Mouse (Mus musculus): Measurements from ENCODE around the gene Gm9513. TPM values are rescaled to one million over a fixed set of nuclear protein-coding genes. Genes with fewer than 3 reads are reported as not detected.

Gene Gm9513
- polyA plus RNA-seq (2012; rRNA removed), result not detected in 2 replicates

DNA sequence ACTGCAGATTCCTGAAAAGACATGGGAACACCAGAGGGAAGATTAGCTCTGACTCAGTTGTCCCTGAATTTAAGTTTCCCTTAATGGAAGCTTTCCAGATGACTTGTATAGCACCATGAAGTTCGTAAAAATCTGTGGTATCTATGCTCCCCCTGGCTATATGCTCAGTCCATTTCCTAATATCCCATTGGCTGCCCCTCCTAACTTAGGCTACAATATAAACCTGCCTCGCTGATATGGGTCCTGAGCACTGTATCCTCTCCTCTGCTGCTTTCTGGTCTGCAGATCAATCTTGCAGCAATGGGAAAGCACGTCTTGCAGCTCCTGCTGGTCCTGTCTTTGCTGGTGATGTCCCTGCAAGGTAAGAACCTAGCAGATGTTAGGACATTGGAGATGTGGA, at the start of gene Gm9513:
Gene Gm9513 (plus strand): TSS at position 301 of the 400 bp plus-strand sequence.
- H3K27me3 ChIP-seq (ENCODE audit: control insufficient read depth, insufficient read depth, low read length), result no peaks in the 10 kb centered on the region
- no peaks in the 10 kb centered on the region for H3K36me3 ChIP-seq (ENCODE audit: control insufficient read depth, insufficient read depth, low read length)
- no peaks in the 10 kb centered on the region for H3K4me1 ChIP-seq (ENCODE audit: control insufficient read depth, insufficient read depth, low read length)
- TF ChIP-seq CTCF (IDR thresholded peaks at IDR 0.05; ENCODE audit: control insufficient read depth, insufficient read depth, insufficient replicate concordance, low read depth, low read length) (no peak), POLR2A (IDR thresholded peaks at IDR 0.05; ENCODE audit: control insufficient read depth, low read depth, low read length) (no peak)
- no peak within 1 kb of the TSS for H3K27ac ChIP-seq (ENCODE audit: control insufficient read depth, insufficient read depth, low read depth, low read length)
- H3K4me3 ChIP-seq (ENCODE audit: control insufficient read depth, low read depth, low read length), result no peak within 1 kb of the TSS

DNA sequence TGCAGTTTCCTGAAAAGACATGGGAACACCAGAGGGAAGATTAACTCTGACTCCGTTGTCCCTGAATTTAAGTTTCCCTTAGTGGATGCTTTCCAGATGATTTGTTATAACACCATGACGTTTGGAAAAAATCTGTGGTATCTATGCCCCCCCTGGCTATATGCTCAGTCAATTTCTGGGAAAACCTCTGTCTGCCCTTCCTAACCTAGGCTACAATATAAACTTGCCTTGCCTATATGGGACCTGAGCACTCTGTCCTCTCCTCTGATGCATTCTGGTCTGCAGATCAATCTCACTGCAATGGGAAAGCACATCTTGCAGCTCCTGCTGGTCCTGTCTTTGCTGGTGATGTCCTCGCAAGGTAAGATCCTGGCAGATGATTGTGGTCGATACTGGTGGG, 43.9 kb upstream of the Gm9513 start, which contains the start of gene Gm7257:
Gene Gm7257 (plus strand): TSS at position 301 of the 400 bp plus-strand sequence.
- no peak within 1 kb of the TSS for H3K4me3 ChIP-seq (ENCODE audit: control insufficient read depth, low read depth, low read length)
- H3K36me3 ChIP-seq (ENCODE audit: control insufficient read depth, insufficient read depth, low read length), result no peaks in the 10 kb centered on the region
- TF ChIP-seq POLR2A (IDR thresholded peaks at IDR 0.05; ENCODE audit: control insufficient read depth, low read depth, low read length), result no peak
- no peak for TF ChIP-seq CTCF (IDR thresholded peaks at IDR 0.05; ENCODE audit: control insufficient read depth, insufficient read depth, insufficient replicate concordance, low read depth, low read length)
- no peaks in the 10 kb centered on the region for H3K27me3 ChIP-seq (ENCODE audit: control insufficient read depth, insufficient read depth, low read length)
- no peak within 1 kb of the TSS for H3K27ac ChIP-seq (ENCODE audit: control insufficient read depth, insufficient read depth, low read depth, low read length)
- no peaks in the 10 kb centered on the region for H3K4me1 ChIP-seq (ENCODE audit: control insufficient read depth, insufficient read depth, low read length)

- Histone ChIP-seq H3K27me3 (ENCODE audit: control insufficient read depth, insufficient read depth, low read length) (no peaks in the 10 kb centered on the region), H3K27ac (ENCODE audit: control insufficient read depth, insufficient read depth, low read depth, low read length) (no peak overlapping the region), H3K4me1 (ENCODE audit: control insufficient read depth, insufficient read depth, low read length) (no peaks in the 10 kb centered on the region), H3K4me3 (ENCODE audit: control insufficient read depth, low read depth, low read length) (no peak overlapping the region), H3K36me3 (ENCODE audit: control insufficient read depth, insufficient read depth, low read length) (no peaks in the 10 kb centered on the region)
- no peak for TF ChIP-seq CTCF (IDR thresholded peaks at IDR 0.05; ENCODE audit: control insufficient read depth, insufficient read depth, insufficient replicate concordance, low read depth, low read length)
Measured at GRCm38 (mm10) chr9:36435051-36435764, 40.2 kb upstream of the Gm9513 start.

- no peak overlapping the region for H3K27ac ChIP-seq (ENCODE audit: control insufficient read depth, insufficient read depth, low read depth, low read length)
- H3K4me1 ChIP-seq (ENCODE audit: control insufficient read depth, insufficient read depth, low read length), result no peaks in the 10 kb centered on the region
- H3K27me3 ChIP-seq (ENCODE audit: control insufficient read depth, insufficient read depth, low read length), result no peaks in the 10 kb centered on the region
- no peak overlapping the region for H3K4me3 ChIP-seq (ENCODE audit: control insufficient read depth, low read depth, low read length)
- no peak for TF ChIP-seq CTCF (IDR thresholded peaks at IDR 0.05; ENCODE audit: control insufficient read depth, insufficient read depth, insufficient replicate concordance, low read depth, low read length)
- no peaks in the 10 kb centered on the region for H3K36me3 ChIP-seq (ENCODE audit: control insufficient read depth, insufficient read depth, low read length)
Measured at GRCm38 (mm10) chr9:36494501-36495220, 19.2 kb downstream of the Gm9513 start.

- Histone ChIP-seq H3K4me3 (ENCODE audit: control insufficient read depth, low read depth, low read length) (no peak overlapping the region), H3K36me3 (ENCODE audit: control insufficient read depth, insufficient read depth, low read length) (no peaks in the 10 kb centered on the region), H3K27ac (ENCODE audit: control insufficient read depth, insufficient read depth, low read depth, low read length) (no peak overlapping the region), H3K4me1 (ENCODE audit: control insufficient read depth, insufficient read depth, low read length) (no peaks in the 10 kb centered on the region), H3K27me3 (ENCODE audit: control insufficient read depth, insufficient read depth, low read length) (no peaks in the 10 kb centered on the region)
- no peak for TF ChIP-seq POLR2A (IDR thresholded peaks at IDR 0.05; ENCODE audit: control insufficient read depth, low read depth, low read length)
- TF ChIP-seq CTCF (IDR thresholded peaks at IDR 0.05; ENCODE audit: control insufficient read depth, insufficient read depth, insufficient replicate concordance, low read depth, low read length), result no peak
Measured at GRCm38 (mm10) chr9:36495824-36496223, 20.4 kb downstream of the Gm9513 start.

DNA sequence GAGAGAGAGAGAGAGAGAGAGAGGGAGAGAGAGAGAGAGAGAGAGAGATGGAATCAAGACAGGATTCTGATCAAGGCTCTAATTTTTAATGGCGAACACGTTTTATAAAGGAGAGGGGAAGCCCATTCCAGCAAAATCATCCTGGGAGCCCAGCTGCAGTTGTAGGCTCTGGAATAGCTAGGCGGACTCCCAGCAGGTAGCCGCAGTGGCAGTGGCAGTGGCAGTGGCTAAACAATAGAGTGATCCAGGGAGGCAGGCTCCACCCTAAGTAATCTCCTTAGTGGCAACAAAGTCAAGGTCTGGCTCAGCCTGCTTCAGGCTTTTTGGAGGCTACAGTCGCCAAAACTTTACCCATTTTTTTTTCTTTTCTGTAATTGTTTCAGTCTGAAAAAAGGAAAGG, 28.8 kb downstream of the Gm9513 start:
- no peaks in the 10 kb centered on the region for H3K27me3 ChIP-seq (ENCODE audit: control insufficient read depth, insufficient read depth, low read length)
- no peak overlapping the region for H3K4me3 ChIP-seq (ENCODE audit: control insufficient read depth, low read depth, low read length)
- TF ChIP-seq CTCF (IDR thresholded peaks at IDR 0.05; ENCODE audit: control insufficient read depth, insufficient read depth, insufficient replicate concordance, low read depth, low read length), result no peak
- TF ChIP-seq POLR2A (IDR thresholded peaks at IDR 0.05; ENCODE audit: control insufficient read depth, low read depth, low read length), result no peak
- no peaks in the 10 kb centered on the region for H3K4me1 ChIP-seq (ENCODE audit: control insufficient read depth, insufficient read depth, low read length)
- no peak overlapping the region for H3K27ac ChIP-seq (ENCODE audit: control insufficient read depth, insufficient read depth, low read depth, low read length)
- H3K36me3 ChIP-seq (ENCODE audit: control insufficient read depth, insufficient read depth, low read length), result no peaks in the 10 kb centered on the region

Other genes with a start within 250 kb of the Gm9513 start
- gene Gm7257, start 43.8 kb upstream of the Gm9513 start, polyA plus RNA-seq (2012; rRNA removed), result not detected in 2 replicates
- not detected in 2 replicates for gene Gm5615, start 66.3 kb downstream of the Gm9513 start, polyA plus RNA-seq (2012; rRNA removed)
- not detected in 2 replicates for gene Gm17689, start 107.0 kb downstream of the Gm9513 start, polyA plus RNA-seq (2012; rRNA removed)
- gene A630095E13Rik, start 167.7 kb downstream of the Gm9513 start, polyA plus RNA-seq (2012; rRNA removed), result 0.37 TPM in 1 of 2 replicates, not detected in the other
- 368 and 566 TPM in 2 replicates for gene Acrv1, start 217.6 kb downstream of the Gm9513 start, polyA plus RNA-seq (2012; rRNA removed)